Comparison of ENCODE assay signal across 19 mouse cellular contexts in genomic region chr12:113337271-113337670, GRCm38 (mm10).
"Had no signal": no experiment of that assay in that cellular context is flagged by ENCODE, and none has a peak within 500 bp of the region (broad histone marks: within the 10 kb centered on the region; RNA-seq: fewer than 3 reads in every experiment).

No protein-coding gene starts in this region.

- H3K9me3 ChIP-seq: kidney, embryonic 15.5 days; liver, embryonic 13.5 days; midbrain, embryonic 12.5 days; midbrain, embryonic 15.5 days; neural tube, embryonic 12.5 days; neural tube, embryonic 15.5 days had no signal

- H3K4me2 ChIP-seq: kidney, embryonic 15.5 days; liver, embryonic 13.5 days; midbrain, embryonic 12.5 days; midbrain, embryonic 15.5 days; neural tube, embryonic 12.5 days; neural tube, embryonic 15.5 days had no signal

- H3K27me3 ChIP-seq: kidney, embryonic 15.5 days; liver, embryonic 13.5 days; midbrain, embryonic 12.5 days; midbrain, embryonic 15.5 days; neural tube, embryonic 12.5 days; neural tube, embryonic 15.5 days had no signal

- ATAC-seq: midbrain, embryonic 15.5 days had no signal

- H3K4me1 ChIP-seq: kidney, embryonic 15.5 days; liver, embryonic 13.5 days; midbrain, embryonic 12.5 days; midbrain, embryonic 15.5 days; neural tube, embryonic 12.5 days; neural tube, embryonic 15.5 days had no signal

- DNase-seq: kidney, adult 11 months; kidney, adult 8-10 months; kidney, postnatal 10 days; kidney, postnatal 36 days; layer of hippocampus, postnatal 36 days; liver, embryonic 13.5 days; lung, adult 2 months; lung, postnatal 14 days; right cerebral cortex, adult 18-20 months; right cerebral cortex, postnatal 14 days; right cerebral cortex, postnatal 4 days; thymus, postnatal 25 days had no signal

- H3K27ac ChIP-seq: kidney, embryonic 15.5 days; left cerebral cortex, adult 2 months; liver, embryonic 13.5 days; macrophage; midbrain, embryonic 12.5 days; midbrain, embryonic 15.5 days; neural tube, embryonic 12.5 days; neural tube, embryonic 15.5 days had no signal

- H3K36me3 ChIP-seq: kidney, embryonic 15.5 days; liver, embryonic 13.5 days; midbrain, embryonic 12.5 days; midbrain, embryonic 15.5 days; neural tube, embryonic 12.5 days; neural tube, embryonic 15.5 days had no signal

- H3K9ac ChIP-seq: kidney, embryonic 15.5 days; liver, embryonic 13.5 days; midbrain, embryonic 12.5 days; midbrain, embryonic 15.5 days; neural tube, embryonic 12.5 days; neural tube, embryonic 15.5 days had no signal

- H3K4me3 ChIP-seq: kidney, embryonic 15.5 days; left cerebral cortex, adult 2 months; liver, embryonic 13.5 days; midbrain, embryonic 12.5 days; midbrain, embryonic 15.5 days; neural tube, embryonic 12.5 days; neural tube, embryonic 15.5 days had no signal
